Mouse (Mus musculus) liver, embryonic 14.5 days (tissue): Measurements from ENCODE around the gene Tmem178. TPM values are rescaled to one million over a fixed set of nuclear protein-coding genes. Genes with fewer than 3 reads are reported as not detected.

Source experiments
- ATAC-seq: fragments of 200-750 bp; cut with Nextera tagmentation; 2 replicates; pipeline ENCODE4 v1.8.0; 2017; ENCODE audit warnings: moderate number of reproducible peaks, mild to moderate bottlenecking, moderate library complexity; ENCODE audit not compliant: insufficient read depth
- DNase-seq, 3 experiments: peaks; one replicate each; pipeline ENCODE4 v3.0.0-alpha.2; 2012 to 2013; ENCODE audit warnings: low read depth in 3 of 3, low spot score in 3 of 3
- H3K27ac ChIP-seq: fragments of 300-500 bp; sonication (generic); 2 replicates; pipeline ENCODE4 v1.5.1; 2014; ENCODE audit warnings: moderate library complexity, mild to moderate bottlenecking, control low read depth, inconsistent platforms
- H3K27me3 ChIP-seq: fragments of 300-500 bp; sonication (generic); 2 replicates; pipeline ENCODE4 v1.6.1; 2014; ENCODE audit warnings: mild to moderate bottlenecking, low read length, moderate library complexity; ENCODE audit not compliant: control insufficient read depth, insufficient read depth
- H3K36me3 ChIP-seq: fragments of 300-500 bp; sonication (generic); replicated peaks from 2 replicates; pipeline ENCODE4 v1.6.1; 2014; ENCODE audit warnings: low read depth; ENCODE audit not compliant: control insufficient read depth, insufficient read depth
- H3K4me1 ChIP-seq, 2 experiments: fragments of 200-500 bp in 1 of 2; fragments of 300-500 bp in 1 of 2; sonication (generic) in 1 of 2; replicated peaks; 2 replicates each; pipeline ENCODE4 v1.6.1; 2012 to 2014; ENCODE audit warnings: antibody characterized with exemption in 1 of 2, inconsistent platforms in 1 of 2, low read length in 1 of 2; ENCODE audit not compliant: control insufficient read depth in 2 of 2, insufficient read depth in 2 of 2
- H3K4me2 ChIP-seq: fragments of 300-500 bp; sonication (generic); 2 replicates; pipeline ENCODE4 v1.6.1; 2014; ENCODE audit warnings: low read depth, mild to moderate bottlenecking, control low read depth, moderate library complexity
- H3K4me3 ChIP-seq, 2 experiments: fragments of 200-500 bp in 1 of 2; fragments of 300-500 bp in 1 of 2; sonication (generic) in 1 of 2; 2 replicates each; pipeline ENCODE4 v1.5.1; 2012 to 2014; ENCODE audit warnings: low read depth in 2 of 2, low read length in 2 of 2, mild to moderate bottlenecking in 2 of 2, control low read depth in 1 of 2, inconsistent platforms in 1 of 2, moderate library complexity in 1 of 2; ENCODE audit not compliant: insufficient read depth in 1 of 2
- H3K9ac ChIP-seq: fragments of 300-500 bp; sonication (generic); replicated peaks from 2 replicates; pipeline ENCODE4 v1.6.1; 2014; ENCODE audit warnings: mild to moderate bottlenecking, control low read depth, moderate library complexity
- H3K9me3 ChIP-seq: fragments of 300-500 bp; sonication (generic); 2 replicates; pipeline ENCODE4 v1.6.1; 2016; ENCODE audit warnings: low read length, mixed read lengths; ENCODE audit not compliant: control insufficient read depth
- CTCF ChIP-seq: IDR thresholded peaks from 2 replicates; pipeline ENCODE4 v1.5.1; 2016; ENCODE audit warnings: antibody characterized with exemption, low read depth, control low read depth
- EP300 ChIP-seq: IDR thresholded peaks from 2 replicates; pipeline ENCODE4 v1.6.1; 2016; ENCODE audit warnings: antibody characterized with exemption, low read depth
- WGBS: fragments of 180-500 bp; shearing (Covaris S2); extraction: QIAGEN DNeasy Blood & Tissue Kit; methylation state at CpG from one replicate; pipeline ENCODE4 v1.1.7; 2014; ENCODE audit not compliant: insufficient replicate concordance; 5-methylcytosine and 5-hydroxymethylcytosine counted together
- polyA plus RNA-seq, 2 experiments: library from polyadenylated mRNA; depleted of rRNA in 1 of 2; stranded (reverse) in 1 of 2; unstranded in 1 of 2; fragments of >200 nt; fragmentation: Nextera tagmentation in 1 of 2; extraction: Ambion mirVana in 1 of 2; gene quantifications; 2 replicates each; pipeline versions ENCODE4 v1.2.1 to v1.2.3; 2012 to 2014

Gene Tmem178
- polyA plus RNA-seq, 2 experiments: 0.08 to 0.11 TPM

GRCm38 (mm10) chr17:80946091-80946885, 1.9 kb downstream of the Tmem178 start:
- no peak overlapping the region for H3K4me2 ChIP-seq
- 52% methylated on average over 5 of the region's 5 CpGs for WGBS
- H3K27ac ChIP-seq: no peak overlapping the region
- peaks cover 29% of the 10 kb centered on the region for H3K27me3 ChIP-seq
- ATAC-seq (no peak), DNase-seq (no peak)
- no peaks in the 10 kb centered on the region for H3K36me3 ChIP-seq
- H3K9me3 ChIP-seq: no peaks in the 10 kb centered on the region
- no peak overlapping the region for H3K9ac ChIP-seq
- H3K4me3 ChIP-seq: no peak overlapping the region
- TF ChIP-seq EP300 (no peak), CTCF (no peak)
- H3K4me1 ChIP-seq: no peaks in the 10 kb centered on the region

GRCm38 (mm10) chr17:80947075-80947960, 2.9 kb downstream of the Tmem178 start:
- TF ChIP-seq CTCF: no peak
- no peak for TF ChIP-seq EP300

GRCm38 (mm10) chr17:80949382-80949781, 5.0 kb downstream of the Tmem178 start:
- ATAC-seq (no peak), DNase-seq (no peak)
- Histone ChIP-seq H3K4me2 (no peak overlapping the region), H3K27me3 (peaks cover 14% of the 10 kb centered on the region), H3K4me1 (no peaks in the 10 kb centered on the region), H3K4me3 (no peak overlapping the region), H3K27ac (no peak overlapping the region), H3K36me3 (no peaks in the 10 kb centered on the region), H3K9ac (no peak overlapping the region), H3K9me3 (no peaks in the 10 kb centered on the region)
- WGBS: 52% methylated on average over 7 of the region's 7 CpGs
- no peak for TF ChIP-seq EP300
- no peak for TF ChIP-seq CTCF

More at GRCm38 (mm10) chr17:80947075-80947960, 2.9 kb downstream of the Tmem178 start:
- Histone ChIP-seq H3K36me3 (no peaks in the 10 kb centered on the region), H3K9me3 (no peaks in the 10 kb centered on the region), H3K27ac (no peak overlapping the region), H3K27me3 (peaks cover 29% of the 10 kb centered on the region), H3K4me3 (no peak overlapping the region), H3K9ac (no peak overlapping the region), H3K4me2 (no peak overlapping the region), H3K4me1 (no peaks in the 10 kb centered on the region)
- DNase-seq (no peak), ATAC-seq (no peak)
- 56% methylated on average over 12 of the region's 12 CpGs for WGBS

- Histone ChIP-seq H3K4me1 (no peaks in the 10 kb centered on the region), H3K27me3 (peaks cover 9% of the 10 kb centered on the region), H3K4me3 (no peak overlapping the region), H3K4me2 (no peak overlapping the region), H3K9ac (no peak overlapping the region), H3K27ac (no peak overlapping the region), H3K9me3 (no peaks in the 10 kb centered on the region), H3K36me3 (no peaks in the 10 kb centered on the region)
- WGBS: 66% methylated on average over 10 of the region's 10 CpGs
- ATAC-seq (no peak), DNase-seq (no peak)
- TF ChIP-seq CTCF: no peak
- TF ChIP-seq EP300: no peak
Observed at GRCm38 (mm10) chr17:80949895-80950294, 5.5 kb downstream of the Tmem178 start.

- Histone ChIP-seq H3K9me3 (no peaks in the 10 kb centered on the region), H3K9ac (no peak overlapping the region), H3K4me1 (no peaks in the 10 kb centered on the region), H3K36me3 (no peaks in the 10 kb centered on the region), H3K4me2 (no peak overlapping the region), H3K27me3 (no peaks in the 10 kb centered on the region), H3K4me3 (no peak overlapping the region), H3K27ac (no peak overlapping the region)
- no peak for TF ChIP-seq CTCF
- TF ChIP-seq EP300: no peak
- WGBS: 61% methylated on average over 7 of the region's 7 CpGs
- ATAC-seq (no peak), DNase-seq (no peak)
Observed at GRCm38 (mm10) chr17:80952305-80952704, 7.9 kb downstream of the Tmem178 start.
